Mouse (Mus musculus): ENCODE data around the gene Shkbp1.

GRCm38 (mm10) chr7:27369111-27369510 is 13.3 kb upstream of the Shkbp1 start:
- TF ChIP-seq GATA1 (IDR thresholded peaks at IDR 0.05; ENCODE audit: borderline replicate concordance, low read length) = no peak
- TF ChIP-seq FLI1 (IDR thresholded peaks at IDR 0.05; ENCODE audit: low read length) = no peak
